Mouse (Mus musculus): ENCODE results near the gene Ankrd61.
A peak's percentile ranks its signal among the peaks of the same experiment; 100 is the strongest.

Ankrd61 gene

DNA sequence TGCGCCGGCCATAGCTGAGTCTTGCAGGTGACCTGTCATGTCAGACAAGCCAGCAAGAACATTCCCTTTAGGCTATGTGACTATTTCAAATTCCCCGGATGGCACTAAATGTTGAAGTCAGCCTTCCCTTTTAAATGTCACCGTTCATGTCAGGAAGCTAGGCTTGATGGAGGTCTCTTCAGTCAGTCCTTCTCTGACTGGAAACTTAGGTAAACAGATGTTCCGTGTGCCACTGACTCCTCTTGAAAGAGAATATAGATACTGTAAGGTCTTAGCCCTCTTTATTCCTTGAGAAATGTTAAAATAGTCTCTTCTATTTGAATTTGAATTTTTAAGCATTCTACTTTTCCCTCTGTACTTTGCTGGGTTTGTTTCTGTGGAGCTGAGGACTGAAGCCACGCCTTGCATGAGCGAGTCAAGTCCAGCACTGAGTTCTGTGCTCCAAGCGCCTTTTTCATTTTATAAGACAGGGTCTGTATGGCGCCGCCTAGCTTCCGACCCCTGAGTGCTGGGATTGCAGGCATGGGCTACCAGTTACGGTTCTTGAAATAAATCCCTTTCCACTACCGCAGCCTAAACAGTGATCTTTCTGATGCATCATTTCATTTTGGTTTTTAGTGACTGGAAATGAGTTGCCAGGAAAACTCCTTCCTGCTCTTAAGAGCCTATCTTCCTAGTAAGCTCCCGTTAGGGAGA lies at the start of gene Ankrd61:
Gene Ankrd61 (minus strand): TSS at position 51 of the 696 bp plus-strand sequence.
- no peak for DNase-seq (ENCODE audit: low spot score)

- DNase-seq (ENCODE audit: low spot score) = no peak
These were observed 46.0 kb upstream of the Ankrd61 start for GRCm38 (mm10) chr5:143943231-143944125.

- no peak for DNase-seq (ENCODE audit: low spot score)
These were observed 44.1 kb upstream of the Ankrd61 start for GRCm38 (mm10) chr5:143941588-143941987.

- DNase-seq (ENCODE audit: low spot score) = no peak
These were observed 38.7 kb upstream of the Ankrd61 start for GRCm38 (mm10) chr5:143936156-143936555.

DNA sequence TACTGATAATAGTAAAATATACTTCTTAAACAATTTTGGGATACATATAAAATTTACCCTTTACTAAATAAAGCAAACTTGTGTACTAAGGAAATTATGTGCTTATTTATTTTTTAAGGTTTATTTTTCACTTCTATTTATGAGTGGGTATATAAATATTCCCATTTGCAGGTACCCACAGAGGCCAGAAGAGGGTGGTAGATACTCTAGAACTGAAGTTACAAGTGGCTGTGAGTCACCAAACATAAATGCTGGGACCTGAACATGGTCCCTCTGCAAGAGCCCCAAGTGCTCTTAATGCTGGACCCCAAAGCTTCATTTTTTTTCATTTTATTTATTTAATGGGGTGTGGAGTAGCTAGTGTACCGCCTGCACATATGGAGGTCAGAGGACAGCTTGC lies 36.4 kb upstream of the Ankrd61 start:
- no peak for DNase-seq (ENCODE audit: low spot score)

- DNase-seq (ENCODE audit: low spot score) = no peak
These were observed 35.9 kb upstream of the Ankrd61 start for GRCm38 (mm10) chr5:143933414-143933813.

- no peak for DNase-seq (ENCODE audit: low spot score)
These were observed 35.3 kb upstream of the Ankrd61 start, which contains the start of gene Rsph10b for GRCm38 (mm10) chr5:143932831-143933230. TSS of gene Rsph10b (plus strand) at chr5:143933035.

- no peak for DNase-seq (ENCODE audit: low spot score)
These were observed 34.5 kb upstream of the Ankrd61 start for GRCm38 (mm10) chr5:143931863-143932580.

DNA sequence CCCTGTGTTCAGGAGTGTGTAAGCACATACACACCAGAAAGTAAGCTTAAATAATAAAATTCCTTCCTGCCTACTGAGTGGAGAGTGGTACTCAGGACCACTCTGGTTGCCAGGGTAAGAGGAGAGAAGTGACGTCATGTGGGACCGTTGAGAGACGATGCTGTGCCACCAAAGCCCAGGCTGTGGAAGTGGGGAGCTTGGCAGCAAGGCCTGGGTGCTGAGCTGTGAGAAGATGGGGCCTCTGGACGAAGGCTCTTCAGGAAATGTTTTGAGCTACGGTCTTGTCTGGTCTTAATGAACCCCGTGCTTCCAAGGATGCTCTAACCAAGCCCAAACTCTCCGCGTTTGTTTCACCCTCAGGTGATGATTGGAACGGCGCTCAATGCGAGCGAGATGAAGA lies 33.2 kb upstream of the Ankrd61 start:
- DNase-seq (ENCODE audit: low spot score) = no peak

- DNase-seq (ENCODE audit: low spot score) = no peak
These were observed 31.8 kb upstream of the Ankrd61 start for GRCm38 (mm10) chr5:143929291-143929690.

- DNase-seq (ENCODE audit: low spot score) = no peak
These were observed 30.4 kb upstream of the Ankrd61 start, which contains the start of gene Gm42421 for GRCm38 (mm10) chr5:143927875-143928274. TSS of gene Gm42421 (plus strand) at chr5:143928175.

GRCm38 (mm10) chr5:143924781-143925452 lies 27.4 kb upstream of the Ankrd61 start:
- DNase-seq (ENCODE audit: low spot score) = no peak

GRCm38 (mm10) chr5:143918120-143918519 lies 20.6 kb upstream of the Ankrd61 start:
- no peak for DNase-seq (ENCODE audit: low spot score)

DNA sequence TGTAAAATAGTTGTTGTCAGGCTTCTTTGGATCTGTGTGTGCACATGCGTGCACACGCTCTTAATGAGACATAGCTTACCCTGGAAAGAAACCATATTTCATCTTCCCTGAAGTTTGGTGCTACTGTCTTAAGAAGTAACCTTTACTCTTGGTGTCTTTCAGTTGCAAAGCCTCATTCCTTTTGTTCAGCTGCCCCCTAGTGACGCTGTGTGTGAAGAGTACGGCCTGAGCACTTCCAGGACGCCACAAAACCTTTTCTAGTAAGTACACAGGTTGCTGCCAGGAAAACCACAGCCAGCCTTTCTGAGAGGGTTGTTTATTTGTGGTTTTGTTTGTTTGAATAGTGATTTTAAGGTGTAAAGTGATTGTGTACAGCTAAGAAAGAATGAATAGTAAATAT lies 19.9 kb upstream of the Ankrd61 start:
- DNase-seq (ENCODE audit: low spot score) = no peak

DNA sequence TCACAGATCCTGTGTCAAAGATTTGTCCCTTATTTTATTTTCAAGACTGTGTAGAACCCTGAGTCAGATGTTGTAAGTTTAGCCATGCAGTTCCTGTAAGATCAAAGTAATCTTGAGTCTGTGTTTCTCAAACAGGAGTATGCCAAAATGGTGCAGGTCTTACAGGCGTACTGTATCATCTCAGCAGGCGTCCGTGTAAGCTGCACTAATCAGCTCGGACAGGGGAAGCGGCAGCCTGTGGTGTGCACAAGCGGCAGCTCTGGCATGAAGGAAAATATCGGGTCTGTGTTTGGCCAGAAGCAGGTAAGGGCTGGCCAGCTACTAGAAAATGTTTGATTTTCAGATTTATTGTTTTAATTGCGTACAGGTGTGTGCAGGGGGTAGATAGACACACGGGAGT lies 18.7 kb upstream of the Ankrd61 start:
- no peak for DNase-seq (ENCODE audit: low spot score)

DNA sequence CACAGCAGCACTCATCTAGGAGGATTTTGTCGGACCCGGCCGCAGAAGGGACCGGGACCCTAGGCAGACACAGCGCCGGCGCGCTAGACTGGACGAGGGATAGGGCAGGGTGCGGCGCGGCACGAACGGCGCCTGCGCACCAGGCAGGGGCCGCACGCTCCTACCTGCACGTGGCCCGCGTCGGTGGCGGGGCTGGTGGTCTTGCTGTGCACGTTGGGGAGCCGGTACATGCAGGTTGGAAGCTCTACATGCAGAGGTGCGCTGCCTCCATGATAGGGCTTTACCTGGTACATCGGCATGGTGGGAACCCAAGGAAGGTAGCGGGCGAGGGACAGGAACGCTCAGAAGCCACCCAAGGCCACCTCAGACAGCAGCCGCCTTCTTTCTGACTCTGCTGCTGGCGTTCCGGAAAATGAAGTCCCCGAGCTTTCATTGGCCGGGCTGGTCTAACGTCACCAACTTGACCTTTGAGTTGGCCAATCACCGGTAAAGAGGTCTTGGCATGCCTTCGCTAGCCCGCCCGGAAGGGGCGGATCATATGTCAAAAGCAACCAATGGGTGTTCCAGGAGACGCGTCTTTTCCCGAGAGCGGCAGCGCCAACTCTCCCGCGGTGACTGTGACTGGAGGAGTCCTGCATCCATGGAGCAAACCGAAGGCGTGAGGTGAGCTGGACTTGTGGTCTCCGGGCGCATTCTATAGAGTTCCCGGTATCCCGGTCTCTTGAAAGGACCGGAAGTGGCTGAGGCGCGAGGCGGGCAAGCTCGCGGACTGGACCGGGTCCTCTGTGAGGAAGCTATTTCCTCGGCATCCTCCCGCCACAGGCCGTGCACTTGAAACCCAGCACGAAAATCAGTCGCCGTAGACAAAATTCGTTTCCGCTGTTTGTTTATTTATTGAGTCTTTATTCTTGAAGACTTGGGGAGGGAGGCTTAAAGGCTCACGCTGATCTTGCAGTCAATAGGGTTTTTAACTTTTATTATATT lies 12.2 kb upstream of the Ankrd61 start, which contains the start of the genes Aimp2 and Pms2:
Gene Aimp2 (minus strand): TSS at position 431 of the 984 bp plus-strand sequence.
Gene Pms2 (plus strand): TSS at position 548 of the 984 bp plus-strand sequence.
- peak; percentile 63 for DNase-seq (ENCODE audit: low spot score)

DNA sequence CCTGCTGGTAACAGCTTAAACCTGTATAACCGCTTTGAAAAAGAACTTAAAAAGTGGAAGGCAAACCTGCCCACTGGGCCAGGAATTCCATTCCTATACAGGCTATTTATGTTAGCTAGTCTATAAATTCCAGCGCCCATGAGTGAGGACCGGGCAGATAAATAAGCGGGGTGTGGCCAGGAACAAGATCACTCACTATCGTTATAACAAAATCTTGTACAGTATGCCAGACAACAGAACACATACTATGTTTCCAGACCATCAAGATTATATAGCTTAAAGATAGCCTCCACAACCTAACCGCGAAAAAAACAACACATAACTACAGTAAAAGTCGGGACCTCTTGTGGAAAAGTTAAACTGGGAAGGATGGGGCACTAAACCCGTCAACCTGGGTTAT lies 11.4 kb upstream of the Ankrd61 start:
- no peak for DNase-seq (ENCODE audit: low spot score)

DNA sequence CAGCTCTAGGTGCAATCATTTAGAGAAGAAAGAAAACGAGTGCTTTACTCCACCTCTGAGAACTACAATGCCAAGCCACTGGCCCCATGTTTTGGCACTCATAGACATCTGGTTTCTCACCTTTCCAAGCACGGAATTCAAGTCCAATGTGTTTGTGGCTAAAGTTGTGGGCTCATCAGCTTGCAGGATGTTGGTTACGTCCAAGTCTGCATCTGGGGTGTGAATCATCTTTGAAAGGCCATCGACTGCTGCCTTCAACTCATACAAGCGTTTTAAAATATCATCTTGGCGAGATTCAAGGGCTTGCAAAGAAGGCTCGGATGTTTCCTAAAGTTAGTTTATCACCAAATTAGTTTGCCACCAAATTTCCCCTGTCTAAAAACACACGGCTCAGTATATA lies 8.9 kb upstream of the Ankrd61 start:
- DNase-seq (ENCODE audit: low spot score) = no peak

DNA sequence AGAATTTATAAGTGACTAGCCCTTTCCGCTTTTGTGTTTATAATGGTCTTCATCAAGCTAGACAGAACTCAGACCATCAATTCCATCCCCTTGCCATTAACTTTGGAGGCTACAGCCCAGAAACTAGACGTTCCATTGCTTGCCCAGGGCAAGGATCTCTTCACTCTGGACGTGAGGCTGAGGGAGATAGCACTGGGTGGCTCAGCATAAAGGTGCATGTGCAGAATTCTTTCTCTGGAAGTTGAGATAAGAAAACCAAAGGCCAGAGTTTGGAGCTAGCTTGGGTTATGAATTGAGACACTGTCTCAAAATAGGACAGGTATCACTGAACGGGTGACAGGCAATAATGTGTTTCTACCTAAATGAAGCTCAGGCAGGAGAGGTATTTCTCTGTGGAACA lies 6.3 kb upstream of the Ankrd61 start:
- no peak for DNase-seq (ENCODE audit: low spot score)

DNA sequence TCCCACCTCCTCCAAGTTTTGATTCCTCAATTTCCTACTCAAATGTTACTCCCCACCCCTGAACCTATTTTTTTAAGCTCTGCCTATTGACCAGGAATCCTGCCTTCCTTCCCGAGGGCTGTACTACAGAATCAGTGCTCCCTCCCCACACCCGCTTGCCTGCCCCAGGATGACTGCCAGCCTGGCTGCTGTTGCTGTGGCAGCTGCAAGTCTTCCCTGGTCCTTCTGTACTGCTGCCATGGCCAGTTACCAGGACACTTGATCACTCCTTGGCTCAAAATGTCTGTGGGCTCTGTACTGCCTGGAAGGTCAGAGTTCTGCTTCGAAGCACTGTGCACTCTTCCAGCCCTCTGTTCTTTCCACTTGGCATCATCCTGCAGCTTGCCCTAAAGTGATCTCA lies 4.6 kb upstream of the Ankrd61 start:
- no peak for DNase-seq (ENCODE audit: low spot score)
